Mouse (Mus musculus) Muller cell, postnatal 12 days (primary cell): ENCODE measurements around the gene Agap1.

Experiments used
- DNase-seq: peaks from one replicate; pipeline ENCODE4 v3.0.0-alpha.2; 2015; ENCODE audit errors: inconsistent ontology term

Gene Agap1

GRCm38 (mm10) chr1:89666154-89666553 is 211.5 kb downstream of the Agap1 start:
- DNase-seq: no peak

GRCm38 (mm10) chr1:89667387-89667786 is 212.8 kb downstream of the Agap1 start:
- DNase-seq: no peak

- DNase-seq: no peak
Measured at GRCm38 (mm10) chr1:89668635-89669034, 214.0 kb downstream of the Agap1 start.

GRCm38 (mm10) chr1:89671110-89671787 is 216.6 kb downstream of the Agap1 start:
- peak; percentile 61 for DNase-seq

- DNase-seq: no peak
Measured at GRCm38 (mm10) chr1:89673071-89673470, 218.5 kb downstream of the Agap1 start.

- no peak for DNase-seq
Measured at GRCm38 (mm10) chr1:89673686-89674085, 219.1 kb downstream of the Agap1 start.

- DNase-seq: no peak
Measured at GRCm38 (mm10) chr1:89674681-89675080, 220.1 kb downstream of the Agap1 start.

GRCm38 (mm10) chr1:89676411-89676810 is 221.8 kb downstream of the Agap1 start:
- DNase-seq: no peak

GRCm38 (mm10) chr1:89680673-89681072 is 226.1 kb downstream of the Agap1 start:
- no peak for DNase-seq

GRCm38 (mm10) chr1:89688914-89689313 is 234.3 kb downstream of the Agap1 start:
- peak; percentile 24 for DNase-seq

GRCm38 (mm10) chr1:89689544-89690212 is 235.1 kb downstream of the Agap1 start:
- DNase-seq: no peak

- no peak for DNase-seq
Measured at GRCm38 (mm10) chr1:89691096-89691495, 236.5 kb downstream of the Agap1 start.

GRCm38 (mm10) chr1:89692420-89692819 is 237.8 kb downstream of the Agap1 start:
- DNase-seq: no peak

- DNase-seq: no peak
Measured at GRCm38 (mm10) chr1:89694916-89695315, 240.3 kb downstream of the Agap1 start.

- peak; percentile 47 for DNase-seq
Measured at GRCm38 (mm10) chr1:89697241-89697640, 242.6 kb downstream of the Agap1 start.

- no peak for DNase-seq
Measured at GRCm38 (mm10) chr1:89700166-89700565, 245.6 kb downstream of the Agap1 start.

- no peak for DNase-seq
Measured at GRCm38 (mm10) chr1:89701162-89701730, 246.6 kb downstream of the Agap1 start.

- no peak for DNase-seq
Measured at GRCm38 (mm10) chr1:89703294-89703693, 248.7 kb downstream of the Agap1 start.

GRCm38 (mm10) chr1:89705670-89706069 is 251.1 kb downstream of the Agap1 start:
- DNase-seq: no peak

- no peak for DNase-seq
Measured at GRCm38 (mm10) chr1:89706862-89707261, 252.3 kb downstream of the Agap1 start.

- DNase-seq: no peak
Measured at GRCm38 (mm10) chr1:89707756-89708480, 253.3 kb downstream of the Agap1 start.

- no peak for DNase-seq
Measured at GRCm38 (mm10) chr1:89709824-89710223, 255.2 kb downstream of the Agap1 start.
